Mouse (Mus musculus) adrenal gland, adult 2 months (tissue): ENCODE results near the gene Slc6a5. TPM values are rescaled to one million over a fixed set of nuclear protein-coding genes. Genes with fewer than 3 reads are reported as not detected.

ENCODE experiments used
- DNase-seq: peaks from one replicate; pipeline ENCODE4 v3.0.0; 2021
- polyA plus RNA-seq: library from polyadenylated mRNA; depleted of rRNA; stranded (reverse); fragments of >200 nt; gene quantifications from 2 replicates; pipeline ENCODE4 v1.2.3, GENCODE M21; 2012; rRNA removed
- total RNA-seq, 2 experiments: library from RNA; stranded (reverse); gene quantifications; 2 replicates each; pipeline ENCODE4 v1.2.3; 2021

The Slc6a5 gene
- total and polyA plus RNA-seq, 3 experiments = 1.3 to 3.1 (median 2.2) TPM

DNA sequence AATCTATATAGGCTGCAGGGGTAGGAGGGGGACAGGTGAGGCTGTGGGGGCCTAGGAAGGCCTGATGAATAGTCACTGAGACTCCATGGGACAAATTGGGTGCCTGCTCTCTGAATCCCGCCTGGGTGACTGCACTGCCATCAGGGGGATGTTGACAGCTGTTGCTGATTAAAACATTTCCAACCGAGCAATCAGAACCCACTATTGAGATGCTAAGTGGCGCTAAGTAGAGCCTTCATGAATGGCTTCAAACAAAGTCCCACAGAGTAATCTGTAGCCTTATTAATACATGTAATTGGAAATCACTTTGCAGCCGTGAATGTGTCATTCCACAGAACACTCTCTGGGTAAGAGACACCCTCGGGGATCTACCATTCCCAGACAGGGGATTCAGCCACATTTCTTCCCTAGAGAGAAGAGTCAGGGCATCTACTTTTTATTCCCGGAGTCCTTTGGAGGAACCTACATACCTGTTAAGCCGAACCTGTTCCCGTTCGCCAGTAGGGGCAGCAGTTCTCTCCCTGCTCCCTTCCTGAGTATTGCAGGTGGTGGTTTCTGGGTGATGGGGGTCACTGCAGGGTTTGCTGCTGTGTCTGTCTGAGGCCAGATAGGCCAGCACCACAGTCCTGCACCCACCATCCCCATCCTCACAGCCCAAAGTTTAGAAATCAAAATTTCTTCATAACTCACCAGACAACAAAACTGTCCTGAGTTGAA lies 71.7 kb downstream of the Slc6a5 start:
- DNase-seq = no peak

DNA sequence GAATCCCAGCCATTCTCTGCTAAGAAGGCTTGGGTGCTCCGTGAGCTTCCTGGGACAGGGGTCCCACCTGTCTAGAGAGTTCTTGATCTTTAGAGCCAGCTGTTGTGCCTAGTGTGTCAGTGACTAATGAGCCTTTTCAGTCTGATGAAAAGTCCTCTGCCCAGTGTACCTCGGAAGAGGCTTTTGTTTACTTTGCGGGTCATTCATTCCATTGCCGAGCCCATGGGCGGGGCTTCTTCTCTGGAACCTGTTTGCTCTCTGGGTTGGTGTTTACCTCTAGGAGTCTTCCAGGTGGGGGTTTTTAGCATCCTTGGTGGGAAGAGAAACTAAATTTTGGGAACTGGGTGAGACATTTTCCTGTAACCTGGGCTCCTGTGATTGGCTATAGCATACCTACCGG lies 74.8 kb downstream of the Slc6a5 start:
- no peak for DNase-seq

DNA sequence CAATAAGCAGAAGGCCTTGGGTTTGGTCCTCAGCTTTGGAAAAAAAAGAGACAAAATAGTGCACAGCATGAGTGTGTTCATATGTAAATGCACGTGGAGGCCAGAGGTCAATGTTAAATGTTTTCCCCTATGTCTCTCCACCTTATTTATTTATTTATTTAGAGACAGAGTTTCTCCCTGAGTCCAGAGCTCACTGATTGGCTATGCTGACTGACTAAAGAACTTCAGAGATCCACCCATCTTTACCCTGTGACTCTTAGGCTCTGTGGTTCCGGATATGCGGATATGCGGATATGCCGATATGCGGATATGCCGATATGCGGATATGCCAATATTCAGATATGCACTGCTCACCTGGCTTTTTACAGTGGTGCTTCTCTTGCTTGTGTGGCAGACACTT lies 76.0 kb downstream of the Slc6a5 start:
- no peak for DNase-seq

DNA sequence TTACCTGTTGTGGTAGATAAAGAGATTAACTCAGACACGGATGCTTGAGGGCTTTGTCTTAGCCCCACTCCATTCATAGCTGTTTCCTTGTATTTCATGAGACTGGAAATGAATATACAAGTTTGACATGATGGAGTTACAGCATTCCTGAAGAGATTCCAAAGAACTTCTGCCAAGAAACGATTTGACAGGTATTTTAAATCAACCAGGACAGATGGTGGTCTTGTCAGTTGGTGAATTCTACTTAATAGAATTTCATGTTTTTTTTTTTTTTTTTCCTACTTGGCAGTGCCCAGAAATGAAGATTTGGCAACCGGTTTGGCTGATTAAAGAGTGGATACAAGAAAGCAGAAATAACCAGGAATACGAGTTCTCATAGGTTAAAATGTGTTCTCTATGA lies 89.4 kb downstream of the Slc6a5 start:
- DNase-seq = no peak

DNA sequence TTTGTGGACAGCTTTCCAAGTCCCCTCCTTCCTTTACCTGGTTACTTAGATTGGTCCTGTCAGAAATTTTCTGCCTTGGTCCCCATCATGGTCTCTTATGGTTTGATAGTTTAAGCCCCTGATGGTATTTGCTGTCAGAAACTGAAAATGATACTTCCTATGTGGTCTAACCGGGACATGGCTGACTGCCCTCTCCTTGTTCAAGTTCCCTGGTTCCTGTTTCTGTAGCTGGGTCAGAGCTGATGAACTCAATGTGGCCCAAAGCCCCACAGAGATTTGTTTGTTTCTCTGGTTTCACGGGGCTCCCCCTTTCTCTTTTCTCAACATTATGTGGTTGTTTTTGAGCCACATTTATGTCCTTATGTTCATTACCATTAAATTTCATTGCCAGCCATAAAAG lies 95.3 kb downstream of the Slc6a5 start:
- DNase-seq = no peak

Other genes starting within 250 kb of the Slc6a5 start
- 10 to 100 TPM; 29.8 to 40.7 TPM for gene Htatip2, start 151.0 kb upstream of the Slc6a5 start, total RNA-seq
- 9.0 and 11.3 TPM in 2 replicates for gene Htatip2, start 151.0 kb upstream of the Slc6a5 start, polyA plus RNA-seq
- 10 to 100 TPM; 27.3 to 40.1 TPM for gene Prmt3, start 131.8 kb upstream of the Slc6a5 start, total RNA-seq
- gene Prmt3, start 131.8 kb upstream of the Slc6a5 start, polyA plus RNA-seq = 47.9 and 77.0 TPM in 2 replicates
- gene Nell1, start 64.7 kb downstream of the Slc6a5 start, total RNA-seq = under 1 TPM; 0.49 to 0.59 TPM
- 0.27 and 0.33 TPM in 2 replicates for gene Nell1, start 64.7 kb downstream of the Slc6a5 start, polyA plus RNA-seq